Mouse (Mus musculus) liver, embryonic 15.5 days (tissue): ENCODE data around the gene Pdpr. TPM values are rescaled to one million over a fixed set of nuclear protein-coding genes. Genes with fewer than 3 reads are reported as not detected.
"Not testable (repeated sequence)": the region's sequence is repeated elsewhere in the genome, so short reads cannot be mapped to it uniquely, and the experiment has no call there.

Experiments used
- ATAC-seq: fragments of 200-750 bp; cut with Nextera tagmentation; 2 replicates; pipeline ENCODE4 v1.8.0; 2017; ENCODE audit warnings: moderate number of reproducible peaks, mild to moderate bottlenecking, moderate library complexity; ENCODE audit not compliant: insufficient read depth
- H3K27ac ChIP-seq: fragments of 300-500 bp; sonication (generic); replicated peaks from 2 replicates; pipeline ENCODE4 v1.5.1; 2015; ENCODE audit warnings: mild to moderate bottlenecking, inconsistent platforms
- H3K27me3 ChIP-seq: fragments of 300-500 bp; sonication (generic); 2 replicates; pipeline ENCODE4 v1.6.1; 2015; ENCODE audit warnings: mild to moderate bottlenecking, inconsistent platforms
- H3K36me3 ChIP-seq: fragments of 300-500 bp; sonication (generic); replicated peaks from 2 replicates; pipeline ENCODE4 v1.6.1; 2015; ENCODE audit warnings: moderate library complexity, mild to moderate bottlenecking, inconsistent platforms
- H3K4me1 ChIP-seq: fragments of 300-500 bp; sonication (generic); replicated peaks from 2 replicates; pipeline ENCODE4 v1.6.1; 2015; ENCODE audit warnings: inconsistent platforms
- H3K4me2 ChIP-seq: fragments of 300-500 bp; sonication (generic); 2 replicates; pipeline ENCODE4 v1.6.1; 2015; ENCODE audit warnings: moderate library complexity, mild to moderate bottlenecking, inconsistent platforms
- H3K4me3 ChIP-seq: fragments of 300-500 bp; sonication (generic); replicated peaks from 2 replicates; pipeline ENCODE4 v1.5.1; 2015; ENCODE audit warnings: mild to moderate bottlenecking, inconsistent platforms
- H3K9ac ChIP-seq: fragments of 300-500 bp; sonication (generic); 2 replicates; pipeline ENCODE4 v1.6.1; 2015; ENCODE audit warnings: moderate library complexity, mild to moderate bottlenecking, inconsistent platforms
- H3K9me3 ChIP-seq: fragments of 300-500 bp; sonication (generic); replicated peaks from 2 replicates; pipeline ENCODE4 v1.6.1; 2016; ENCODE audit warnings: inconsistent platforms
- WGBS: fragments of 180-500 bp; shearing (Covaris S2); methylation state at CpG from one replicate; pipeline ENCODE4 v1.1.7; 2015; ENCODE audit warnings: mixed read lengths; ENCODE audit not compliant: insufficient replicate concordance; 5-methylcytosine and 5-hydroxymethylcytosine counted together
- polyA plus RNA-seq: library from polyadenylated mRNA; unstranded; fragments of >200 nt; fragmentation: Nextera tagmentation; extraction: Ambion mirVana; gene quantifications from 2 replicates; pipeline ENCODE4 v1.2.1, GENCODE M21; 2015

The Pdpr gene
- polyA plus RNA-seq, 1 experiment from 2014 or later: 2.4 TPM

GRCm38 (mm10) chr8:111091706-111092105 lies 2.7 kb upstream of the Pdpr start:
- 64% methylated on average over 7 of the region's 7 CpGs for WGBS
- ATAC-seq: no peak
- Histone ChIP-seq H3K4me1 (peaks cover 23% of the 10 kb centered on the region), H3K36me3 (no peaks in the 10 kb centered on the region), H3K27me3 (no peaks in the 10 kb centered on the region), H3K9ac (no peak overlapping the region), H3K4me3 (no peak overlapping the region), H3K9me3 (no peaks in the 10 kb centered on the region), H3K4me2 (no peak overlapping the region), H3K27ac (no peak overlapping the region)

- H3K27me3 ChIP-seq, ATAC-seq: not testable (repeated sequence)
- 72% methylated on average over 6 of the region's 6 CpGs for WGBS
Measured at GRCm38 (mm10) chr8:111092326-111092725, 2.1 kb upstream of the Pdpr start, which contains the start of gene Clec18a. TSS of gene Clec18a (minus strand) at chr8:111092426.

GRCm38 (mm10) chr8:111094719-111095302 lies 381 bp downstream of the Pdpr start:
- H3K27me3 ChIP-seq, H3K27ac ChIP-seq, H3K36me3 ChIP-seq, H3K9me3 ChIP-seq: not testable (repeated sequence)
- Histone ChIP-seq H3K9ac (peak overlapping the region; percentile 55), H3K4me3 (peak overlapping the region; percentile 67), H3K4me2 (peak overlapping the region; percentile 94), H3K4me1 (peaks cover 23% of the 10 kb centered on the region)
- WGBS: under 1% methylated on average over 69 of the region's 69 CpGs
- peak; percentile 79 for ATAC-seq

More at GRCm38 (mm10) chr8:111092326-111092725, 2.1 kb upstream of the Pdpr start, which contains the start of gene Clec18a:
- H3K4me3 ChIP-seq, H3K36me3 ChIP-seq, H3K9ac ChIP-seq, H3K4me2 ChIP-seq, H3K27ac ChIP-seq, H3K9me3 ChIP-seq: not testable (repeated sequence)
- peaks cover 23% of the 10 kb centered on the region for H3K4me1 ChIP-seq

- H3K9ac ChIP-seq: no peak overlapping the region
- H3K27me3 ChIP-seq: no peaks in the 10 kb centered on the region
- peaks cover 30% of the 10 kb centered on the region for H3K36me3 ChIP-seq
- H3K4me1 ChIP-seq: no peaks in the 10 kb centered on the region
- H3K4me2 ChIP-seq: no peak overlapping the region
- ATAC-seq: no peak
- WGBS: 84% methylated on average over 5 of the region's 5 CpGs
- no peak overlapping the region for H3K27ac ChIP-seq
- H3K9me3 ChIP-seq: no peaks in the 10 kb centered on the region
- no peak overlapping the region for H3K4me3 ChIP-seq
Measured at GRCm38 (mm10) chr8:111114891-111115290, 20.5 kb downstream of the Pdpr start.

GRCm38 (mm10) chr8:111119481-111119880 lies 25.1 kb downstream of the Pdpr start:
- Histone ChIP-seq H3K27ac (no peak overlapping the region), H3K9ac (no peak overlapping the region), H3K4me1 (no peaks in the 10 kb centered on the region), H3K4me3 (no peak overlapping the region), H3K36me3 (peaks cover 34% of the 10 kb centered on the region), H3K4me2 (no peak overlapping the region), H3K27me3 (no peaks in the 10 kb centered on the region), H3K9me3 (no peaks in the 10 kb centered on the region)
- no peak for ATAC-seq
- WGBS: 77% methylated on average over 3 of the region's 3 CpGs

GRCm38 (mm10) chr8:111130756-111131155 lies 36.3 kb downstream of the Pdpr start:
- no peak for ATAC-seq
- Histone ChIP-seq H3K9me3 (no peaks in the 10 kb centered on the region), H3K4me3 (no peak overlapping the region), H3K27ac (no peak overlapping the region), H3K27me3 (no peaks in the 10 kb centered on the region), H3K36me3 (peaks cover 44% of the 10 kb centered on the region), H3K4me2 (no peak overlapping the region), H3K4me1 (no peaks in the 10 kb centered on the region), H3K9ac (no peak overlapping the region)
- WGBS: 80% methylated on average over 2 of the region's 2 CpGs

GRCm38 (mm10) chr8:111142521-111142920 lies 48.1 kb downstream of the Pdpr start:
- Histone ChIP-seq H3K36me3 (0 out of 2 replicates have a peak, but pooled peaks cover 6% of the 10 kb centered on the region), H3K9me3 (no peaks in the 10 kb centered on the region), H3K4me1 (peaks cover 27% of the 10 kb centered on the region), H3K27ac (no peak overlapping the region), H3K9ac (no peak overlapping the region), H3K27me3 (peaks cover 10% of the 10 kb centered on the region; the same call in 1 of the 2 replicates), H3K4me3 (no peak overlapping the region), H3K4me2 (no peak overlapping the region)
- no peak for ATAC-seq

GRCm38 (mm10) chr8:111144901-111145459 lies 50.5 kb downstream of the Pdpr start:
- H3K4me3 ChIP-seq: peak overlapping the region; percentile 68
- H3K9me3 ChIP-seq, H3K36me3 ChIP-seq, H3K27ac ChIP-seq: not testable (repeated sequence)
- H3K4me1 ChIP-seq: peaks cover 27% of the 10 kb centered on the region
- H3K4me2 ChIP-seq: peak overlapping the region; percentile 98
- H3K27me3 ChIP-seq: peaks cover 10% of the 10 kb centered on the region; the same call in 1 of the 2 replicates
- H3K9ac ChIP-seq: peak overlapping the region; percentile 54
- ATAC-seq: peak; percentile 79
- WGBS: under 1% methylated on average over 63 of the region's 63 CpGs

GRCm38 (mm10) chr8:111145460-111146012 lies 51.1 kb downstream of the Pdpr start:
- Histone ChIP-seq H3K9ac (peak overlapping the region; percentile 67), H3K4me3 (peak overlapping the region; percentile 68), H3K4me1 (peaks cover 27% of the 10 kb centered on the region), H3K4me2 (peak overlapping the region; percentile 98), H3K27me3 (peaks cover 10% of the 10 kb centered on the region; the same call in 1 of the 2 replicates)
- under 1% methylated on average over 53 of the region's 74 CpGs for WGBS
- H3K27ac ChIP-seq, H3K36me3 ChIP-seq, H3K9me3 ChIP-seq: not testable (repeated sequence)
- ATAC-seq: peak; percentile 90

- H3K9ac ChIP-seq: no peak overlapping the region
- H3K27ac ChIP-seq: no peak overlapping the region
- no peak overlapping the region for H3K4me3 ChIP-seq
- peaks cover 55% of the 10 kb centered on the region for H3K36me3 ChIP-seq
- ATAC-seq: no peak
- no peak overlapping the region for H3K4me2 ChIP-seq
- no peaks in the 10 kb centered on the region for H3K4me1 ChIP-seq
- H3K27me3 ChIP-seq: no peaks in the 10 kb centered on the region
- WGBS: 85% methylated on average over 8 of the region's 8 CpGs
- H3K9me3 ChIP-seq: no peaks in the 10 kb centered on the region
Measured at GRCm38 (mm10) chr8:111155721-111156436, 61.4 kb downstream of the Pdpr start.

- ATAC-seq: no peak
- no peaks in the 10 kb centered on the region for H3K27me3 ChIP-seq
- H3K9me3 ChIP-seq: no peaks in the 10 kb centered on the region
- no peak overlapping the region for H3K27ac ChIP-seq
- H3K4me3 ChIP-seq: no peak overlapping the region
- H3K36me3 ChIP-seq: peaks cover 68% of the 10 kb centered on the region
- H3K9ac ChIP-seq: no peak overlapping the region
- no peaks in the 10 kb centered on the region for H3K4me1 ChIP-seq
- no peak overlapping the region for H3K4me2 ChIP-seq
- WGBS: 51% methylated on average over 14 of the region's 14 CpGs
Measured at GRCm38 (mm10) chr8:111157617-111158016, 63.2 kb downstream of the Pdpr start.
